Mouse (Mus musculus) myocyte (in vitro differentiated cells): Measurements from ENCODE around the gene Nup85.

Experiments
- CEBPB ChIP-seq: IDR thresholded peaks from 2 replicates; pipeline ENCODE4 v1.6.1; 2011; ENCODE audit warnings: mild to moderate bottlenecking, moderate library complexity; ENCODE audit not compliant: poor library complexity, insufficient read depth, severe bottlenecking
- E2F4 ChIP-seq: IDR thresholded peaks from one replicate; pipeline ENCODE4 v1.6.1; 2011; ENCODE audit warnings: mild to moderate bottlenecking, control low read depth, moderate library complexity; ENCODE audit not compliant: insufficient read depth
- MAX ChIP-seq: IDR thresholded peaks from one replicate; pipeline ENCODE4 v1.6.1; 2011; ENCODE audit warnings: low read depth, mild to moderate bottlenecking, control low read depth
- MYOD1 ChIP-seq, 3 experiments: IDR thresholded peaks; one replicate each; pipeline ENCODE4 v1.6.1; 2011; ENCODE audit warnings: control low read depth in 2 of 3, low read depth in 2 of 3, mild to moderate bottlenecking in 2 of 3, moderate library complexity in 1 of 3; ENCODE audit not compliant: insufficient read length in 2 of 3, control insufficient read depth in 1 of 3
- MYOG ChIP-seq, 3 experiments: IDR thresholded peaks; one replicate each; pipeline ENCODE4 v1.6.1; 2011; ENCODE audit warnings: control low read depth in 2 of 3, low read depth in 2 of 3, mild to moderate bottlenecking in 2 of 3; ENCODE audit not compliant: insufficient read length in 2 of 3, control insufficient read depth in 1 of 3, insufficient read depth in 1 of 3
- POLR2A ChIP-seq: IDR thresholded peaks from one replicate; pipeline ENCODE4 v1.6.1; 2011; ENCODE audit warnings: low read depth, mild to moderate bottlenecking, control low read depth, moderate library complexity; ENCODE audit not compliant: insufficient read length
- POLR2AphosphoS2 ChIP-seq: IDR thresholded peaks from one replicate; pipeline ENCODE4 v1.6.1; 2011; ENCODE audit warnings: low read depth, control low read depth; ENCODE audit not compliant: insufficient read length
- SRF ChIP-seq: IDR thresholded peaks from one replicate; pipeline ENCODE4 v1.6.1; 2011; ENCODE audit warnings: low read depth; ENCODE audit not compliant: control insufficient read depth, insufficient read length
- TCF12 ChIP-seq: IDR thresholded peaks from one replicate; pipeline ENCODE4 v1.6.1; 2011; ENCODE audit warnings: mild to moderate bottlenecking, control low read depth; ENCODE audit not compliant: poor library complexity, insufficient read depth, severe bottlenecking
- USF1 ChIP-seq: IDR thresholded peaks from one replicate; pipeline ENCODE4 v1.6.1; 2011; ENCODE audit warnings: low read depth, mild to moderate bottlenecking, control low read depth, moderate library complexity

DNA sequence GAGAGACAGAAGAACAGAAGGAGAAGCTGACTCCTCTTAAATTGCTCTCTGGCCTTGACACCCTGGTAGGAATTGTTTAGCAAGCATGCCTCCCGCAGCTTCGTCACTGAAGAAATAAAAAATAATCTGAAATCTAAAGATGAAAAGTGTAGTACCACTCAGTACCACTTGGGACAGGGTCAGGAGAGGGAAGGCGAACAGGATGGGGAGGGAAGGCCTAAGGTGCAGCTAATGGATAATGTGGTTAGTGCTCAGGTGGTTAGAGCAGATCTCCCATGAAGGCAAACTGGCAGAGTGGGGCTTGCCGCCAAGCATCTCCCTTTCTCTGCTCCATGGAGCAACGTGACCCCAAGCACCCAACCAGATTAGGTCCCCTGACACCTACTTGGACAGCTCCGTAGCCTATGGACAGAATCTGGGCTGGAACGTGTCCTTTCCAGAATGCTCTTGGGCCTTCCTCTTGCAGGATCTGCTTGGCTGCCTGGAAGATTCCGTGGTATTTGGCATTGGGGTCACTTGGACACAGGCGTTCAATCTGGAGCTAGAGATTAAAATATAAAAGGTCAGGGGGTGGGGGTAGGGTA, 59.3 kb downstream of the Nup85 start:
- TF ChIP-seq E2F4 (no peak), USF1 (no peak), POLR2AphosphoS2 (no peak), POLR2A (no peak), SRF (no peak), TCF12 (no peak), MYOG (IDR thresholded peaks at IDR 0.05; ENCODE audit: control insufficient read depth in 1 of 3, insufficient read depth in 1 of 3, insufficient read length in 2 of 3, low read depth in 2 of 3) (no peak), MAX (no peak), MYOD1 (IDR thresholded peaks at IDR 0.05; ENCODE audit: control insufficient read depth in 1 of 3, insufficient read length in 2 of 3, low read depth in 2 of 3) (no peak), CEBPB (no peak)
